Mouse (Mus musculus) myocyte (in vitro differentiated cells): ENCODE results near the gene Ptprt.

ENCODE experiments used
- POLR2A ChIP-seq: IDR thresholded peaks from one replicate; pipeline ENCODE4 v1.6.1; 2011; ENCODE audit warnings: low read depth, mild to moderate bottlenecking, control low read depth, moderate library complexity; ENCODE audit not compliant: insufficient read length
- POLR2AphosphoS2 ChIP-seq: IDR thresholded peaks from one replicate; pipeline ENCODE4 v1.6.1; 2011; ENCODE audit warnings: low read depth, control low read depth; ENCODE audit not compliant: insufficient read length
- TCF12 ChIP-seq: IDR thresholded peaks from one replicate; pipeline ENCODE4 v1.6.1; 2011; ENCODE audit warnings: mild to moderate bottlenecking, control low read depth; ENCODE audit not compliant: poor library complexity, insufficient read depth, severe bottlenecking
- USF1 ChIP-seq: IDR thresholded peaks from one replicate; pipeline ENCODE4 v1.6.1; 2011; ENCODE audit warnings: low read depth, mild to moderate bottlenecking, control low read depth, moderate library complexity

GRCm38 (mm10) chr2:162394601-162395000 is 266.3 kb downstream of the Ptprt start:
- TF ChIP-seq USF1, result no peak
- TF ChIP-seq POLR2AphosphoS2, result no peak
- TF ChIP-seq POLR2A, result no peak
- TF ChIP-seq TCF12, result no peak
